ENCODE assay signal across 9 mouse cellular contexts in the genomic region with DNA sequence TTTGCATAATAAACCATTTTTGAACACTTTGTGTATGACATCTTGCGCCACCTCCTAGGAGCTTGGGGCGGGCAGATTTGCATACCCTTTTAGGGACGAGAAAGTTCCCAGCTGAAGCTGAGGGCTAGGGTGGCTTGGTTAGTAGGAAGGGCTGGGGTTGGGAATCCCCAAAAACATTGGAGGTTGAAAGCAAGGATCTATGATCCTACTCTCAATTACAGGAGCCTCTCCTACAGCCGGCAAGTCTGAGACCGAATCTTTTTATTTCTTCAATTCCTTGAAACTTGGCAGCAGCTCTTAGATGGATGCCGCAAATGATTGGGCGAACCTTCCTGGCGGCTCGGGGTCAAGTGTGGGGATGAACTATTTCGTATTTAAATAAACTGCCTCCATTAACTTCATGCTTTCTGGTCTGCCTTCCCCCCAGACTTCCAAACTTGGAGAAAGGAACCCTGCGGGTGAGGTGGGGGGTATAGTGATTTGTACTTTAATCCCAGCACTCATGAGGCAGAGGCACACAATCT. TPM values are rescaled to one million over a fixed set of nuclear protein-coding genes. Genes with fewer than 3 reads are reported as not detected.
A peak's percentile ranks its signal among the peaks of the same experiment; 100 is the strongest.
DNase-seq lines count a peak whose midpoint lies in the region; ATAC-seq and TF ChIP-seq lines count a peak whose summit lies in the region.
"Had no signal": no experiment of that assay in that cellular context is flagged by ENCODE, and none has a peak within 500 bp of the region (broad histone marks: within the 10 kb centered on the region; RNA-seq: fewer than 3 reads in every experiment).

No protein-coding gene starts in this region.

- H3K4me3 ChIP-seq in kidney, adult 2 months (ENCODE audit: insufficient read depth, low read depth, low read length): peak overlapping the region; percentile 71
- peak overlapping the region; percentile 97 for H3K4me3 ChIP-seq in embryonic facial prominence, embryonic 12.5 days
- peak overlapping the region; percentile 82 for H3K4me3 ChIP-seq in intestine, embryonic 16.5 days (ENCODE audit: low read length)
- peak overlapping the region; percentile 48 for H3K4me3 ChIP-seq in midbrain, embryonic 15.5 days

- peak overlapping the region; percentile 99 for H3K27ac ChIP-seq in kidney, adult 2 months (ENCODE audit: insufficient read depth, low read depth, low read length)
- peak overlapping the region; percentile 99 for H3K27ac ChIP-seq in embryonic facial prominence, embryonic 12.5 days
- peak overlapping the region; percentile 98 for H3K27ac ChIP-seq in intestine, embryonic 16.5 days (ENCODE audit: low read length)
- no peak overlapping the region for H3K27ac ChIP-seq in midbrain, embryonic 15.5 days

- H3K27me3 ChIP-seq in kidney, adult 2 months (replicated peaks; ENCODE audit: control insufficient read depth, insufficient read depth, low read length): no peaks in the 10 kb centered on the region
- H3K27me3 ChIP-seq in embryonic facial prominence, embryonic 12.5 days: no peaks in the 10 kb centered on the region
- H3K27me3 ChIP-seq in intestine, embryonic 16.5 days (replicated peaks; ENCODE audit: control insufficient read depth, insufficient read depth, low read length): no peaks in the 10 kb centered on the region
- H3K27me3 ChIP-seq in midbrain, embryonic 15.5 days (replicated peaks): 0 out of 2 replicates have a peak, but pooled peaks cover 6% of the 10 kb centered on the region

- H3K9ac ChIP-seq in embryonic facial prominence, embryonic 12.5 days: peak overlapping the region; percentile 95
- peak overlapping the region; percentile 93 for H3K9ac ChIP-seq in intestine, embryonic 16.5 days (ENCODE audit: low read depth, low read length)
- H3K9ac ChIP-seq in midbrain, embryonic 15.5 days: no peak overlapping the region

- no peak for TF ChIP-seq CTCF in kidney, adult 2 months (conservative IDR thresholded peaks at IDR 0.05; ENCODE audit: insufficient read depth, insufficient read length, low read depth, low read length)

- 24% methylated on average over 11 of the region's 11 CpGs for WGBS in kidney, adult 2 months
- 3% methylated on average over 11 of the region's 11 CpGs for WGBS in embryonic facial prominence, embryonic 12.5 days
- WGBS in intestine, embryonic 16.5 days: 25% methylated on average over 11 of the region's 11 CpGs
- 7% methylated on average over 11 of the region's 11 CpGs for WGBS in midbrain, embryonic 15.5 days

- peaks cover 29% of the 10 kb centered on the region for H3K4me1 ChIP-seq in kidney, adult 2 months (ENCODE audit: control insufficient read depth, insufficient read depth, low read length)
- peaks cover 59% of the 10 kb centered on the region for H3K4me1 ChIP-seq in embryonic facial prominence, embryonic 12.5 days
- H3K4me1 ChIP-seq in intestine, embryonic 16.5 days (ENCODE audit: control insufficient read depth, insufficient read depth, low read length): peaks cover 58% of the 10 kb centered on the region
- H3K4me1 ChIP-seq in midbrain, embryonic 15.5 days: peaks cover 59% of the 10 kb centered on the region

- no peak for ATAC-seq in embryonic facial prominence, embryonic 12.5 days (ENCODE audit: insufficient number of reproducible peaks, insufficient read depth, low FRiP score, low TSS enrichment)
- ATAC-seq in intestine, embryonic 16.5 days: no peak
- ATAC-seq in midbrain, embryonic 15.5 days (replicated peaks): no peak

- H3K4me2 ChIP-seq in embryonic facial prominence, embryonic 12.5 days (replicated peaks): peak overlapping the region; percentile 83
- H3K4me2 ChIP-seq in intestine, embryonic 16.5 days (ENCODE audit: low read depth, low read length): peak overlapping the region; percentile 79
- H3K4me2 ChIP-seq in midbrain, embryonic 15.5 days: peak overlapping the region; percentile 79

- no peaks in the 10 kb centered on the region; the same call in 1 of the 2 replicates for H3K36me3 ChIP-seq in kidney, adult 2 months (ENCODE audit: control insufficient read depth, insufficient read depth, low read length)
- peaks cover 3% of the 10 kb centered on the region; the same call in 1 of the 2 replicates for H3K36me3 ChIP-seq in embryonic facial prominence, embryonic 12.5 days
- H3K36me3 ChIP-seq in intestine, embryonic 16.5 days (ENCODE audit: control insufficient read depth, insufficient read depth, low read length): no peaks in the 10 kb centered on the region
- H3K36me3 ChIP-seq in midbrain, embryonic 15.5 days (replicated peaks): no peaks in the 10 kb centered on the region
- H3K36me3 ChIP-seq: G1E had no signal

- DNase-seq in kidney, adult 2 months: peak; percentile 31
- DNase-seq in kidney, adult 11 months: no peak
- no peak for DNase-seq in urinary bladder, postnatal 4 days (ENCODE audit: low spot score in 2 of 2)
- DNase-seq in thymus, postnatal 0 days (ENCODE audit: low spot score): no peak
- no peak for DNase-seq in cerebellum, adult 11-12 months

- TF ChIP-seq POLR2A in kidney, adult 2 months (IDR thresholded peaks at IDR 0.05; ENCODE audit: low read depth, low read length): no peak

- H3K9me3 ChIP-seq in embryonic facial prominence, embryonic 12.5 days: no peaks in the 10 kb centered on the region
- no peaks in the 10 kb centered on the region for H3K9me3 ChIP-seq in intestine, embryonic 16.5 days (ENCODE audit: control insufficient read depth, low read length)
- H3K9me3 ChIP-seq in midbrain, embryonic 15.5 days: no peaks in the 10 kb centered on the region

RNA-seq across cellular contexts. Expression of a gene that starts 2.1 kb away (rescaled TPM):
- 259 and 289 TPM in 2 replicates for polyA plus RNA-seq in kidney, adult 2 months (2012; rRNA removed)
- polyA plus RNA-seq in embryonic facial prominence, embryonic 12.5 days (2016; fragmentation: Nextera tagmentation; extraction: Ambion mirVana): 612 and 623 TPM in 2 replicates
- polyA plus RNA-seq in intestine, embryonic 16.5 days (2015; fragmentation: Nextera tagmentation; extraction: Ambion mirVana): 232 and 245 TPM in 2 replicates
- 127 and 151 TPM in 2 replicates for polyA plus RNA-seq in midbrain, embryonic 15.5 days (2015; fragmentation: Nextera tagmentation; extraction: Ambion mirVana)
- 262 and 327 TPM in 2 replicates for polyA plus RNA-seq in thymus, postnatal 0 days (2015; fragmentation: Nextera tagmentation; extraction: Ambion mirVana)
- polyA plus RNA-seq: G1E had no signal

RNA-seq across cellular contexts. Expression of a gene that starts 26.8 kb away (rescaled TPM):
- polyA plus RNA-seq in kidney, adult 2 months (2012; rRNA removed): 2.1 and 2.2 TPM in 2 replicates
- polyA plus RNA-seq in embryonic facial prominence, embryonic 12.5 days (2016; fragmentation: Nextera tagmentation; extraction: Ambion mirVana): 8.3 and 8.7 TPM in 2 replicates
- polyA plus RNA-seq in intestine, embryonic 16.5 days (2015; fragmentation: Nextera tagmentation; extraction: Ambion mirVana): 7.5 and 9.3 TPM in 2 replicates
- 2.2 and 2.3 TPM in 2 replicates for polyA plus RNA-seq in midbrain, embryonic 15.5 days (2015; fragmentation: Nextera tagmentation; extraction: Ambion mirVana)
- polyA plus RNA-seq in thymus, postnatal 0 days (2015; fragmentation: Nextera tagmentation; extraction: Ambion mirVana): 58.9 and 64.1 TPM in 2 replicates
